Mouse (Mus musculus): ENCODE data around the gene Garnl3. TPM values are rescaled to one million over a fixed set of nuclear protein-coding genes. Genes with fewer than 3 reads are reported as not detected.

The Garnl3 gene
- polyA plus RNA-seq, 1 experiment: 0.67 TPM

DNA sequence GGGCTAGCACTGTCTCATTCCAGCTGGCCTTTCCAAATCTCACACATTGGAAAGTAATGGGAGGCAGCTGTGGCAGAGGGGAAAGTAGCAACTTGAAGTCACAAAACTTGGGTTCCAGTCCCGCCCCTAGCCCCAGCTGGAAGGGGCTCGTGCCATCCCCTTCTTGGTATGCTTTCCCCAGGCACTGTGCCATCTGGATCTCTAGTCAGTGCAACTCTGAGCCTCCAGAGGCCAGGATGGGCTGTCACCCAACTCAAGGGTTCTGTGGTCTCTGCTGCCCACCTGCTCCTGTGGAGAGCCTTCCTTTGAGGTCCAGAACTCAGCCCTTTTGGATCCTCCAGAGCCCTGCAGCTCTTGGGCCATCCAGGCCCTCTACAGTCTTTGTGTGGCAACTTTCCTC is 30.7 kb upstream of the Garnl3 start:
- WGBS: 89% methylated on average over 2 of the region's 2 CpGs
- no peak overlapping the region for H3K4me3 ChIP-seq (replicated peaks; ENCODE audit: control insufficient read depth, low read depth, low read length)
- TF ChIP-seq CTCF (IDR thresholded peaks at IDR 0.05; ENCODE audit: control insufficient read depth, insufficient read depth, low read length) (no peak), POLR2A (IDR thresholded peaks at IDR 0.05; ENCODE audit: borderline replicate concordance, control insufficient read depth, low read depth, low read length) (no peak)
- H3K4me1 ChIP-seq (ENCODE audit: control insufficient read depth, insufficient read depth, low read length): no peaks in the 10 kb centered on the region; the same call in 1 of the 2 replicates
- no peak overlapping the region for H3K27ac ChIP-seq (ENCODE audit: control insufficient read depth, insufficient read depth, low read depth, low read length, poor library complexity)

DNA sequence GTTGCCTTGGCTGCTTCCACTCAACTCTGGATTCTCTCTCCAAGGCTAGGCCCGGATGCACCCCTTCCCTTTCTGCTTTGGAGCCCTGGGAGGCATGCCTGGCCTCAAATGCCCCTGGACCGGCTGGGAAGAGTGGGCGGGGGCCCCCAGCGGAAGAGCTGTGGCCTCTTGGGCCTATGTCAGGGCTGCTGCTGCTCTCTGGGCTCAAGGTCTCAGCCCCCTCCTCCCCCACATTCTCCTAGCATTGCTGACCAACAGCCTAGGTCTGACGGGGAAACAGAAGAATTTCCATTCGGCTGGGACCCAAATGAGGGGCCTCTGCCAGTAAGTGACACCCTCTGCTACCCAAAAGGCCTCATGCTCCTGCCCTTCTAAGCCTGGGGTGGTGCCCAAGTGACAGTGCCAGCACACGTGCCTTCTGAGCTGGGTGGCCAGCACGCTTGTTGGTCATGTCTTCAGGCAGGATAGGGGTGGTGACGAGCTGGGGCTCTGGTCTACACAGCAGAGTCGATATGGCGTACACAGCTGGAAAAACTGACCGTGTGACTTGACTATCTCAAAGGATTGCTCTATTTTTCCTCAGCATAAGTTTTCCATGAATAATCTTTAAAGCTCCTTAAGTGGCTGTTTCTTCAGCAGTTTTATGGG is 29.0 kb upstream of the Garnl3 start:
- 82% methylated on average over 12 of the region's 12 CpGs for WGBS
- no peaks in the 10 kb centered on the region for H3K4me1 ChIP-seq (ENCODE audit: control insufficient read depth, insufficient read depth, low read length)
- TF ChIP-seq CTCF (IDR thresholded peaks at IDR 0.05; ENCODE audit: control insufficient read depth, insufficient read depth, low read length): no peak
- no peak for TF ChIP-seq POLR2A (IDR thresholded peaks at IDR 0.05; ENCODE audit: borderline replicate concordance, control insufficient read depth, low read depth, low read length)
- no peak overlapping the region for H3K4me3 ChIP-seq (replicated peaks; ENCODE audit: control insufficient read depth, low read depth, low read length)
- no peak overlapping the region for H3K27ac ChIP-seq (ENCODE audit: control insufficient read depth, insufficient read depth, low read depth, low read length, poor library complexity)

DNA sequence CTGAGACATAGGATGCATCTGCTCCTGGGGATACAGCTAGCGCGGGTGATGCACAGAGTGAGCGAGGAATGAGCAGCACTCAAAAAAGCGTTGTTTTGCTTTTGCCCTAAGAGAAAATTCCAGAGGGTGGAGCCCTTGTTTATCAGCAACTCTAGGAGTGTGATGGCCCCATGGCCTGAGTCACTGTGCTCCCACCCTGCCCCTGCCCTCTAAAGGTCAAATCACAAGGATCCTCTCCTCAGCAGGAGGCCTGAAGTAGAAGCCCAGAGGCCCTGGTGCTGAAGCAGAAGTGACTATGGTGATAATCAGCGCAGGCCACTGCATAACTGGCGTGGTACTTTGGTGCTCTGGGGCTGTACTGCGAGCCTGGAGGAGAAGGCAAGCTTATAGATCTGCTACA is 28.1 kb upstream of the Garnl3 start:
- Histone ChIP-seq H3K4me3 (replicated peaks; ENCODE audit: control insufficient read depth, low read depth, low read length) (no peak overlapping the region), H3K4me1 (ENCODE audit: control insufficient read depth, insufficient read depth, low read length) (no peaks in the 10 kb centered on the region), H3K27ac (ENCODE audit: control insufficient read depth, insufficient read depth, low read depth, low read length, poor library complexity) (no peak overlapping the region)
- 84% methylated on average over 7 of the region's 7 CpGs for WGBS
- TF ChIP-seq POLR2A (IDR thresholded peaks at IDR 0.05; ENCODE audit: borderline replicate concordance, control insufficient read depth, low read depth, low read length) (no peak), CTCF (IDR thresholded peaks at IDR 0.05; ENCODE audit: control insufficient read depth, insufficient read depth, low read length) (no peak)

DNA sequence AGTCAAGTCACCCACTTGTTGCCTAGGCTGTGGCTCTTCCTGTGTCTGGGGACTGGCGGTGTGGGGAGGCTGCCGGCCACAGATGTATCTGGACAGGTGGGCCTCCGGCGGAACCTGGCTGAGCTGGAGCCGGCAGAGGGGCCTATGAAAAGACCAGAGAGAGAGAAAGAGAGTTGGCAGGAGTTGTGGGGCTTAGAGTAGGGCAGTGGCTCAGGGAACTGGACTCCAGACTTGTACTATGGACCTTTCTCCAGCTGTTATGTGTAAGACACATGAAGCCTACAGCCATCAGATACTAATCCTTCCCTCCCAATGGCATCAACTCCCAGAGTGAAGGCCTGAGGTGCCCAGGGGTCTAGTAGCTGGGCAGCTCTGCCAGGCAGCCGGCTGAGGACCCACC is 27.4 kb upstream of the Garnl3 start:
- WGBS: 80% methylated on average over 6 of the region's 6 CpGs
- Histone ChIP-seq H3K27ac (ENCODE audit: control insufficient read depth, insufficient read depth, low read depth, low read length, poor library complexity) (no peak overlapping the region), H3K4me3 (replicated peaks; ENCODE audit: control insufficient read depth, low read depth, low read length) (no peak overlapping the region), H3K4me1 (ENCODE audit: control insufficient read depth, insufficient read depth, low read length) (no peaks in the 10 kb centered on the region)
- TF ChIP-seq CTCF (IDR thresholded peaks at IDR 0.05; ENCODE audit: control insufficient read depth, insufficient read depth, low read length) (no peak), POLR2A (IDR thresholded peaks at IDR 0.05; ENCODE audit: borderline replicate concordance, control insufficient read depth, low read depth, low read length) (no peak)

DNA sequence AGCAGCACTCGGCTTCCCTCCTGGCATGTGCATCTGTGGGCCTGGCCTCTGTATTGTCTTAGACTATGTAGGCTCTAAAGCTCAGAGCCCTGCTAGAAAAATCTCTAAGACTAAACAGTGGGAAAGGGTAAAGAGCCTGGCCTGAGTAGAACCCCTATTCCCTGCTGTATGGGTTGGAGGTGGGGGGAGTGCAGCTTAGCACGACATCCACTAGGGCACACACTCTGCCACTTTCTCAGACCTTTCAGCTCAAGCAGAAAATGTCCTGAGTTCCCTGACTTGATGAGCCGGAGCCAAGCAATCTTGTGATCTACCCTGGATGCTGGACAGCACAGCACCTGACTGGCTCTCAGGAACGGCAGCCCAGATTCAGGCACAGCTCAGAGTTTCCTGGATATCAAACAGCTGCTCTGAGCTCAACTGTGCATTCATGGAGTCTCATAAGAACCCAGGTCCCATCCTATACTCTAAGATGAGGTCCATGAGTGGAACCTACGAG is 24.9 kb upstream of the Garnl3 start:
- WGBS: 83% methylated on average over 5 of the region's 5 CpGs
- TF ChIP-seq POLR2A (IDR thresholded peaks at IDR 0.05; ENCODE audit: borderline replicate concordance, control insufficient read depth, low read depth, low read length) (no peak), CTCF (IDR thresholded peaks at IDR 0.05; ENCODE audit: control insufficient read depth, insufficient read depth, low read length) (no peak)
- Histone ChIP-seq H3K27ac (ENCODE audit: control insufficient read depth, insufficient read depth, low read depth, low read length, poor library complexity) (no peak overlapping the region), H3K4me3 (replicated peaks; ENCODE audit: control insufficient read depth, low read depth, low read length) (no peak overlapping the region), H3K4me1 (ENCODE audit: control insufficient read depth, insufficient read depth, low read length) (no peaks in the 10 kb centered on the region)

DNA sequence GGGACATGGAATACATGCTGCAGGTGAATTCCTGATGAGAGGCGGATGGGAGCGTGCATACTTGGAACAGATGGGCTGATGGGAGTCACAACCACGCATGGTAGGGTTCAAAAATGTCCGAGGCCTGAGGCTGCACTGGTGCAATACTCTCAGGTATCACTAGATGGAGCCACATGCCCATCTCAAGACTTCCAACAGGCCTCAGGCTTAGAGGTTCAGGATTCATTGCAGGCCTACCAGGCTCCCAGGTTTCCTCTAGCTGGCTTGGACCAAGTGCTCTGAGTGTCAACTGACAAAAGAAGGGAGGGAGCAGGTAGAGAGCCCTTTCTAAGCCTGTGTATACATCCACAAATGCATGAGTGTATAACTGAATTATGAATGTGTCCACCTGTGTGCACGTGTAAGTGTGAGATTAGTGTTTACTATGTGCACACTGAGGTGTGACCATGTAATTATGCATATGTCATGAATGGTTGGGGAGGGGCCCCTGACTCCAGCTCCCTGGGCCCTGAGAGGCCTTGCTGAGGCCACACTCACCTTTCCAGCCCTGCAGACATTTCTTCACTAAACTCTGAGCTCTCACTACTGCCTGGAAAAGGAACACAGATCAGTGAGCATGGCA is 23.4 kb upstream of the Garnl3 start:
- Histone ChIP-seq H3K27ac (ENCODE audit: control insufficient read depth, insufficient read depth, low read depth, low read length, poor library complexity) (no peak overlapping the region), H3K4me1 (ENCODE audit: control insufficient read depth, insufficient read depth, low read length) (no peaks in the 10 kb centered on the region), H3K4me3 (replicated peaks; ENCODE audit: control insufficient read depth, low read depth, low read length) (no peak overlapping the region)
- WGBS: 38% methylated on average over 5 of the region's 5 CpGs
- no peak for TF ChIP-seq POLR2A (IDR thresholded peaks at IDR 0.05; ENCODE audit: borderline replicate concordance, control insufficient read depth, low read depth, low read length)
- TF ChIP-seq CTCF (IDR thresholded peaks at IDR 0.05; ENCODE audit: control insufficient read depth, insufficient read depth, low read length): peak; percentile 80

DNA sequence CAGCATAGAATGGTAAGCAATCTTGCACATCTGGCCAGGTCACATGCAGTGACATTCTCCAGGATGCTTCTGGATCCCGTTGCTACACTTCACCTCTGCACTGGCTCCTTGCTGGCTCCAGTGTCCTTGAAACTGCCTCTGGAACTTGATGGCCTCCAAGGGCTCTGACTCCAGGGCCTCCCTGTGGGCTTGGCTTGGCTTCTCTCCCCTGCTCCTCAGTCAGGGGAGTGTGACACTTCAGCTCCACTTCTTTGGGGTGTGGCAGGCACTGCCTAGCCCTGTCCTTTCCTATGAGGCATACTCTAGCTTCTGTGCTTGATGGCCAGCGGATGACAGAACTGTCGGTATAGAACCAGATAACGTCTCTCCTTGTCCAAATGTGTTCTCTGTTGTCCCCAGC is 15.5 kb upstream of the Garnl3 start:
- WGBS: 86% methylated on average over 4 of the region's 4 CpGs
- TF ChIP-seq CTCF (IDR thresholded peaks at IDR 0.05; ENCODE audit: control insufficient read depth, insufficient read depth, low read length) (no peak), POLR2A (IDR thresholded peaks at IDR 0.05; ENCODE audit: borderline replicate concordance, control insufficient read depth, low read depth, low read length) (no peak)
- Histone ChIP-seq H3K4me1 (ENCODE audit: control insufficient read depth, insufficient read depth, low read length) (no peaks in the 10 kb centered on the region), H3K27ac (ENCODE audit: control insufficient read depth, insufficient read depth, low read depth, low read length, poor library complexity) (no peak overlapping the region), H3K4me3 (replicated peaks; ENCODE audit: control insufficient read depth, low read depth, low read length) (no peak overlapping the region)

DNA sequence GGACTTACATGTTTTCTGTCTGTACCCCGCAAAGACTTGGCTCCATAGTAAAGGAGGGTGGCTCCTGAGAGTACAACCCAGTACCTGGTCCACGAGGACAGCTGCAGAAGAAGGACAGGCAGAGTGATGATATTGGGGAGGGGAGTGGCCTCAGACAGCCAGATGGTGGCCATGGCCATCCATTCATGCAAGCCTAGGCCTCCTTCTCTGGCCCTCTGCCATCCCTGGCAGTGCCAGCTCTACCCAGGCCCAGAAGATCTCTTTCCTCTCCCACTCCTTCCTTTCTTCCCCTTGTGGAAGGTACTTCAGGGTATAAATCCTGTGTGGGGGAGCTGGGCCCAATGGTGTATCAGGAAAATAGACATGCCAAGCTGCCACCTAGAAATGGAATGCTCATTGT is 11.8 kb upstream of the Garnl3 start:
- no peak for TF ChIP-seq POLR2A (IDR thresholded peaks at IDR 0.05; ENCODE audit: borderline replicate concordance, control insufficient read depth, low read depth, low read length)
- no peak overlapping the region for H3K27ac ChIP-seq (ENCODE audit: control insufficient read depth, insufficient read depth, low read depth, low read length, poor library complexity)
- H3K4me3 ChIP-seq (replicated peaks; ENCODE audit: control insufficient read depth, low read depth, low read length): no peak overlapping the region
- 66% methylated on average over 2 of the region's 2 CpGs for WGBS
- peaks cover 1% of the 10 kb centered on the region; the same call in 1 of the 2 replicates for H3K4me1 ChIP-seq (ENCODE audit: control insufficient read depth, insufficient read depth, low read length)
